In the genomic region with DNA sequence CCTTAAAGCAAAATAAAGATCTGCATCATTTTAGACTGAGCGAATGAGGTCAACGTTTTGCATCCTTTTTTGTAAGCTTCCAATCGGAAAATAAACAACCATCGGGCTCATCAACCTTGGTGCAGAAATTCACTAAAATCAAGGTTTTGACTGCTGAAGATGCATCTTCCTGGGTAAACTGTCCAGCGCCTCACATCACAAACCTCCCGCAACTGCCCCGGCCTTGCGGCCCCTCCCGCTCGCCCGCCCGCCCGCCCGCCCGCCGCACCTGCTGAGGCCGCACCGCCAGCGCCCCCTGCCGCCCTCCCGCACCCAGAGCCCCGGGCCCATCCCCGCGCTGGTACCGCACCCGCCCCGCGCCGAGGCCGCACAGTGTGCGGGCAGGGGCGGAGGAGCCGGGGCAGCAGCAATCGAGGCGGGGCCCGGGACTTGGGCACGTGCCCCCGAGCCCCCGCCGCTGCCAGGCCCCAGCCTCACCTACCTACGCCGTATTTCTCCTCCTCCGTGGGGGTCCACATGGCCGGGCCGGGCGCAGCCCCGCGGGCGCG, we compare ENCODE assay signal across 8 mouse cellular contexts. TPM values are rescaled to one million over a fixed set of nuclear protein-coding genes. Genes with fewer than 3 reads are reported as not detected.
DNase-seq lines count a peak whose midpoint lies in the region; ATAC-seq lines count a peak whose summit lies in the region.

No protein-coding gene starts in this region.

- peak; percentile 48 to 75 for DNase-seq in layer of hippocampus, adult 18-20 months (ENCODE audit: low spot score in 2 of 2)
- DNase-seq in layer of hippocampus, adult 8-10 months (ENCODE audit: low spot score in 2 of 2): no peak
- peak; percentile 39 to 57 for DNase-seq in adrenal gland, postnatal 36 days
- peak; percentile 40 for DNase-seq in embryonic facial prominence, embryonic 11.5 days (ENCODE audit: low spot score)
- DNase-seq in right cerebral cortex, postnatal 14 days: peak; percentile 83
- no peak for DNase-seq in urinary bladder, postnatal 4 days (ENCODE audit: low spot score in 2 of 2)

- ATAC-seq in embryonic facial prominence, embryonic 11.5 days (replicated peaks; ENCODE audit: insufficient number of reproducible peaks, low FRiP score, low TSS enrichment, low read depth): peak; percentile 86
- peak; percentile 87 for ATAC-seq in hindbrain, embryonic 16.5 days
- ATAC-seq in liver, embryonic 15.5 days (ENCODE audit: insufficient read depth): no peak

- H3K4me2 ChIP-seq in embryonic facial prominence, embryonic 11.5 days (ENCODE audit: low read depth, low read length): peak overlapping the region; percentile 99
- H3K4me2 ChIP-seq in hindbrain, embryonic 16.5 days (ENCODE audit: low read length): peak overlapping the region; percentile 71
- peak overlapping the region; percentile 71 for H3K4me2 ChIP-seq in liver, embryonic 15.5 days

- peak overlapping the region; percentile 60 for H3K4me3 ChIP-seq in embryonic facial prominence, embryonic 11.5 days (ENCODE audit: low read depth, low read length)
- H3K4me3 ChIP-seq in hindbrain, embryonic 16.5 days (ENCODE audit: low read length): peak overlapping the region; percentile 94
- peak overlapping the region; percentile 49 for H3K4me3 ChIP-seq in liver, embryonic 15.5 days (replicated peaks)

- H3K4me1 ChIP-seq in embryonic facial prominence, embryonic 11.5 days (ENCODE audit: control insufficient read depth, insufficient read depth, low read length): peaks cover 3% of the 10 kb centered on the region; the same call in 1 of the 2 replicates
- H3K4me1 ChIP-seq in hindbrain, embryonic 16.5 days (ENCODE audit: control insufficient read depth, insufficient read depth, low read depth, low read length): peaks cover 4% of the 10 kb centered on the region; the same call in 1 of the 2 replicates
- H3K4me1 ChIP-seq in liver, embryonic 15.5 days (replicated peaks): peaks cover 9% of the 10 kb centered on the region

- no peak overlapping the region for H3K27ac ChIP-seq in embryonic facial prominence, embryonic 11.5 days (replicated peaks; ENCODE audit: low read depth, low read length)
- H3K27ac ChIP-seq in hindbrain, embryonic 16.5 days (ENCODE audit: low read depth, low read length): peak overlapping the region; percentile 86
- no peak overlapping the region for H3K27ac ChIP-seq in liver, embryonic 15.5 days (replicated peaks)

- no peaks in the 10 kb centered on the region for H3K9me3 ChIP-seq in embryonic facial prominence, embryonic 11.5 days (replicated peaks; ENCODE audit: control insufficient read depth, low read length)
- H3K9me3 ChIP-seq in hindbrain, embryonic 16.5 days (ENCODE audit: control insufficient read depth, low read length): no peaks in the 10 kb centered on the region
- no peaks in the 10 kb centered on the region for H3K9me3 ChIP-seq in liver, embryonic 15.5 days (replicated peaks)

- 3% methylated on average over 23 of the region's 50 CpGs for WGBS in embryonic facial prominence, embryonic 11.5 days
- 1% methylated on average over 45 of the region's 50 CpGs for WGBS in hindbrain, embryonic 16.5 days
- 2% methylated on average over 44 of the region's 50 CpGs for WGBS in liver, embryonic 15.5 days (ENCODE audit: insufficient replicate concordance)

- H3K27me3 ChIP-seq in embryonic facial prominence, embryonic 11.5 days (ENCODE audit: control insufficient read depth, insufficient read depth, low read length): peaks cover 49% of the 10 kb centered on the region
- peaks cover 10% of the 10 kb centered on the region for H3K27me3 ChIP-seq in hindbrain, embryonic 16.5 days (replicated peaks; ENCODE audit: control insufficient read depth, insufficient read depth, low read length)
- peaks cover 88% of the 10 kb centered on the region for H3K27me3 ChIP-seq in liver, embryonic 15.5 days

- peak overlapping the region; percentile 58 for H3K9ac ChIP-seq in embryonic facial prominence, embryonic 11.5 days (replicated peaks; ENCODE audit: low read length)
- peak overlapping the region; percentile 100 for H3K9ac ChIP-seq in hindbrain, embryonic 16.5 days (ENCODE audit: low read depth, low read length)
- H3K9ac ChIP-seq in liver, embryonic 15.5 days: no peak overlapping the region

- H3K36me3 ChIP-seq in embryonic facial prominence, embryonic 11.5 days (replicated peaks; ENCODE audit: control insufficient read depth, insufficient read depth, low read depth, low read length): no peaks in the 10 kb centered on the region
- no peaks in the 10 kb centered on the region for H3K36me3 ChIP-seq in hindbrain, embryonic 16.5 days (ENCODE audit: control insufficient read depth, insufficient read depth, low read length)
- no peaks in the 10 kb centered on the region for H3K36me3 ChIP-seq in liver, embryonic 15.5 days (replicated peaks)

RNA-seq across cellular contexts. Expression of a gene that starts 0.6 kb away (rescaled TPM):
- total RNA-seq in layer of hippocampus, adult 18-20 months (2021): 100 to 1,000 TPM; 105 to 112 TPM
- total RNA-seq in layer of hippocampus, adult 8-10 months (2022): 100 to 1,000 TPM; 105 to 129 (median 117) TPM
- 1 to 10 TPM; 4.3 to 4.6 TPM for total RNA-seq in adrenal gland, postnatal 36 days (2021)
- 0.46 and 2.2 TPM in 2 replicates for polyA plus RNA-seq in embryonic facial prominence, embryonic 11.5 days (2014; fragmentation: Nextera tagmentation; extraction: Ambion mirVana)
- 14.4 and 15.7 TPM in 2 replicates for polyA plus RNA-seq in hindbrain, embryonic 16.5 days (2015; fragmentation: Nextera tagmentation; extraction: Ambion mirVana)
- 0.01 TPM in 1 of 2 replicates, not detected in the other for polyA plus RNA-seq in liver, embryonic 15.5 days (2015; fragmentation: Nextera tagmentation; extraction: Ambion mirVana)

RNA-seq across cellular contexts. Expression of a gene that starts 58.6 kb away (rescaled TPM):
- 1 to 10 TPM; 1.8 to 2.2 TPM for total RNA-seq in layer of hippocampus, adult 18-20 months (2021)
- total RNA-seq in layer of hippocampus, adult 8-10 months (2022): 1 to 10 TPM; 1.9 to 5.1 (median 3.4) TPM
- 10 to 100 TPM; 53.7 to 54.3 TPM for total RNA-seq in adrenal gland, postnatal 36 days (2021)
- 3.7 and 4.1 TPM in 2 replicates for polyA plus RNA-seq in embryonic facial prominence, embryonic 11.5 days (2014; fragmentation: Nextera tagmentation; extraction: Ambion mirVana)
- polyA plus RNA-seq in hindbrain, embryonic 16.5 days (2015; fragmentation: Nextera tagmentation; extraction: Ambion mirVana): 3.2 TPM in 2 replicates
- 10.0 and 11.7 TPM in 2 replicates for polyA plus RNA-seq in liver, embryonic 15.5 days (2015; fragmentation: Nextera tagmentation; extraction: Ambion mirVana)

Comparison
In these comparisons a context has a peak if more than half of its experiments do, and no peak if none do; other contexts are left out.
1. DNase-seq: peak in layer of hippocampus, adult 18-20 months (2 of 2), adrenal gland, postnatal 36 days (2 of 2), embryonic facial prominence, embryonic 11.5 days (single experiment) and right cerebral cortex, postnatal 14 days (single experiment); none in layer of hippocampus, adult 8-10 months (0 of 2) and urinary bladder, postnatal 4 days (0 of 2).
2. RNA of a gene that starts 0.6 kb away (total RNA-seq): 105 to 129 TPM in layer of hippocampus, adult 8-10 months and 105 to 112 TPM in layer of hippocampus, adult 18-20 months; 4.3 to 4.6 TPM in adrenal gland, postnatal 36 days; every median in the first group is over 10 times any median in the second.
3. RNA of a gene that starts 58.6 kb away (total RNA-seq): 53.7 to 54.3 TPM in adrenal gland, postnatal 36 days; 1.9 to 5.1 TPM in layer of hippocampus, adult 8-10 months and 1.8 to 2.2 TPM in layer of hippocampus, adult 18-20 months; every median in the first group is over 4 times any median in the second.
4. Peak in every context shown above with its lines, with median percentiles within 50 percentile points of each other: H3K4me2 ChIP-seq and H3K4me3 ChIP-seq.